Mouse (Mus musculus) bone marrow macrophage, adult 2 months (primary cell): ENCODE data around the gene Map3k20.

Source experiments
- CTCF ChIP-seq: IDR thresholded peaks from 2 replicates; pipeline ENCODE4 v1.5.1; 2012; ENCODE audit warnings: low read depth, mild to moderate bottlenecking, low read length, moderate library complexity
- POLR2A ChIP-seq: IDR thresholded peaks from 2 replicates; pipeline ENCODE4 v1.6.1; 2012; ENCODE audit warnings: mild to moderate bottlenecking, low read depth, low read length, borderline replicate concordance

GRCm38 (mm10) chr2:72475423-72475796 lies 190.0 kb downstream of the Map3k20 start:
- no peak for TF ChIP-seq CTCF
- TF ChIP-seq POLR2A: no peak
